Mouse (Mus musculus) hindbrain, embryonic 13.5 days (tissue): ENCODE data around the gene Pcgf2. TPM values are rescaled to one million over a fixed set of nuclear protein-coding genes. Genes with fewer than 3 reads are reported as not detected.

ENCODE experiments used
- ATAC-seq: fragments of 200-750 bp; cut with Nextera tagmentation; 2 replicates; pipeline ENCODE4 v1.8.0; 2017; ENCODE audit warnings: moderate TSS enrichment; ENCODE audit not compliant: low FRiP score
- H3K27ac ChIP-seq: fragments of 300-500 bp; sonication (generic); 2 replicates; pipeline ENCODE4 v1.5.1; 2015; ENCODE audit warnings: inconsistent platforms, mild to moderate bottlenecking, moderate library complexity
- H3K27me3 ChIP-seq: fragments of 300-500 bp; sonication (generic); 2 replicates; pipeline ENCODE4 v1.6.1; 2015; ENCODE audit warnings: mild to moderate bottlenecking, inconsistent platforms
- H3K36me3 ChIP-seq: fragments of 300-500 bp; sonication (generic); 2 replicates; pipeline ENCODE4 v1.6.1; 2015; ENCODE audit warnings: mild to moderate bottlenecking, inconsistent platforms
- H3K4me1 ChIP-seq: fragments of 300-500 bp; sonication (generic); replicated peaks from 2 replicates; pipeline ENCODE4 v1.6.1; 2015; ENCODE audit warnings: inconsistent platforms
- H3K4me2 ChIP-seq: fragments of 300-500 bp; sonication (generic); 2 replicates; pipeline ENCODE4 v1.6.1; 2015; ENCODE audit warnings: inconsistent platforms, mild to moderate bottlenecking, moderate library complexity
- H3K4me3 ChIP-seq: fragments of 300-500 bp; sonication (generic); 2 replicates; pipeline ENCODE4 v1.5.1; 2015; ENCODE audit warnings: mild to moderate bottlenecking, inconsistent platforms
- H3K9ac ChIP-seq: fragments of 300-500 bp; sonication (generic); 2 replicates; pipeline ENCODE4 v1.6.1; 2015; ENCODE audit warnings: mild to moderate bottlenecking, inconsistent platforms
- H3K9me3 ChIP-seq: fragments of 300-500 bp; sonication (generic); 2 replicates; pipeline ENCODE4 v1.6.1; 2016; ENCODE audit warnings: inconsistent platforms
- WGBS: fragments of 180-500 bp; shearing (Covaris S2); methylation state at CpG from one replicate; pipeline ENCODE4 v1.1.7; 2015; 5-methylcytosine and 5-hydroxymethylcytosine counted together
- polyA plus RNA-seq: library from polyadenylated mRNA; unstranded; fragments of >200 nt; fragmentation: Nextera tagmentation; extraction: Ambion mirVana; gene quantifications from 2 replicates; pipeline ENCODE4 v1.2.1, GENCODE M21; 2015

Gene Pcgf2
- polyA plus RNA-seq, 1 experiment from 2014 or later: 26.2 TPM

DNA sequence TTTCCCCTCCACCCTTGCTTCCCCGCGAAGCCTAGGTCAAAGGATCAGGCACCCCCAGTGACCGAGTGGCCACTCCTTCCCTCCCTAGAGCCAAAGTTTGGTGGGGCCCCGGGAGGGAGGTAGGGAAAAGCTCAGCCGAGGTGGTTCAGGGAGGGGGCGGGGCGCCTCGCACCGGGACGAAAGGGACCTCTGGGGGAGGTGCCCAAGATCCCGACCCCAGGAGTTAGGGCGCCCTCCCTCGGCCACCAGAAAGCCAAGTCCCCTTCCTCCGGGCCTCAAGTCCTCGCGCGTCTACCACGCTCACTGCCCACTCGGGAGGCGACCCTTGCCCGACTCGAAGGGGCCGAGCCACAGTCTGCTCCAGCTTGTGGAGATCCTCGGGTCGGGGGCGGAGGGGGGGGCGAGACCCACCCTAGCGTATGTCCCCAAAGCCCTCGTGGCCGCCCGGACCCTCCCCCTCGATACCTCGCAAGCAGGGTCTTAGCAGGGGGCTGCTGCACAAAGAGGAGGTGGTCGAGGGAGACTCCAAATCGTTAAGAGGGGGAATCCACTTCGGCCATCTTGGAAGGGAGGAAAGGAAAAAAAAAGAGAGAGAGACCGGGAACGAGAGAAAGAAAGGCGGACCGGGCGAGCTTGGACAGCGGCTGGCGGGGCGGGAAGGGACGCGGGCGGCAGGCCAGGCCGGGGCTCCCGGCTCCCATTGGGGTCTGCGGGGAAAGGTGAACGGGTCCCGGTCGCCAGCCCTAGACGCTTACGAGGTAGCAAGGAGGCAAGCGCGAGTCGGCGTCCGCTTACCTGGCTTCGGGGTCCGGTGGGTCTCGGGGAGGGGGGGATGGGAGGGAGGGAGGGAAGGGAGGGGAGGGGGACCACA lies 1.3 kb downstream of the Pcgf2 start:
- peaks cover 65% of the 10 kb centered on the region for H3K4me1 ChIP-seq
- no peak; the same call in 1 of the 2 replicates for ATAC-seq
- H3K9me3 ChIP-seq: no peaks in the 10 kb centered on the region
- peak overlapping the region; percentile 99 for H3K27ac ChIP-seq
- peak overlapping the region; percentile 97 for H3K9ac ChIP-seq
- H3K27me3 ChIP-seq: no peaks in the 10 kb centered on the region
- H3K4me3 ChIP-seq: peak overlapping the region; percentile 93
- H3K4me2 ChIP-seq: peak overlapping the region; percentile 89
- WGBS: under 1% methylated on average over 51 of the region's 63 CpGs
- H3K36me3 ChIP-seq: no peaks in the 10 kb centered on the region

DNA sequence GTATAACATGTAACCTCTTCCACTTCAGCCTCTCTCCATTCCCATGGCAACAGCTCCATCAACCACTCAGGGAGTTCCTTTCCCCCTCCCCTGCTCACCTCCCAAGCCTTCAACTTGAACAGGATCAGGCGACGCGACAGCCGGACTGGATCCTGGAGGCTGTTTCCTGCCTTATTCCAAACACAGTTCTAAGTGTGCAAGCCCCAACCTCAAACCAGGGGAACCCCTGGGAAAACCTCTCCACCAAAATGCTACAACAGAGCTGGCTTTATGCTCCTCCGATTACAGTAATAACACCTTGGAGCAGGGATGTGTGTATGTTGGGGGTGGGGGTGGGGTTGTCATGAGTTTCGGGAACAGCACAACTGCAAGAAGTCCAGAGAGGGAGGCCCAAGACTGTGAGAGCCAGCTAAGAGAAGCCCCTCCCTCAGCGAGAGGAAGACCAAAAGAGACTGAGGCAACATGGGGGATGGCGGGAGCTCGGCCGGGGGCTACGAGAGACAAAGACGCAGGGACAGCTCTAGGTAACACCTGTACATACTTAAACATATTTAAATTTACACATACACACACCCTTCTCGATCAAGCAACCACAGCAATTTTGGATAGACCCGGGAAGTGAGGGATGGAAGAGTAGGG lies 2.3 kb downstream of the Pcgf2 start:
- peak overlapping the region; percentile 89 for H3K4me2 ChIP-seq
- peak overlapping the region; percentile 99 for H3K27ac ChIP-seq
- no peak for ATAC-seq
- no peaks in the 10 kb centered on the region for H3K9me3 ChIP-seq
- peaks cover 3% of the 10 kb centered on the region for H3K36me3 ChIP-seq
- WGBS: 1% methylated on average over 14 of the region's 14 CpGs
- no peaks in the 10 kb centered on the region for H3K27me3 ChIP-seq
- peak overlapping the region; percentile 93 for H3K4me3 ChIP-seq
- H3K9ac ChIP-seq: peak overlapping the region; percentile 97
- H3K4me1 ChIP-seq: peaks cover 69% of the 10 kb centered on the region

DNA sequence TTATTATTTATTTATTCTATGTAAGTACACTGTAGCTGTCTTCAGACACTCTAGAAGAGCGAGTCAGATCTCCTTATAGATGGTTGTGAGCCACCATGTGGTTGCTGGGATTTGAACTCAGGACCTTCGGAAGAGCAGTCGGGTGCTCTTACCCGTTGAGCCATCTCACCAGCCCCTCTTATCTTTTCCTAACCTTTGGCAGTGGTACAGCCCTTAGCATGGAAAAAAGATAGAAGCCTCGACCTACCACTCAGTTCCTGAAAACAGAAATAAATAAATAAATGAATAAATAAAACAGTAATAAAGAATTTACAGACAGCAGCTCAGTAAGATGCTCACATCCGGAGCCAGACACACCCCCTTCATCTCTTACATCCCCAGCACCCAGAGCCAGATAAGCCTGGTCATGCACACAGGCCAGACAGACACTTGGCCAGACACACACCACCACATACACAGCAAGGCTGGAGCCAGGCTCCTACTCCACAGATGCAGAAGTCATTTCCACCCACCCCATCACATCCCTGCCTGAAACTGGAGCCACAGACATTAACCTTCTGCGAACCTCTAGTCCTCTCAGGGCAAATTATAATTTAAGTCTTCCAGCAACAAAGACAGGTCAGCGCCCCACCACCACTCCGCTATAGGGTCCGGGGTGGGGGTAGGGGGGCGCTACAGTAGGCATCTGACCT lies 3.0 kb downstream of the Pcgf2 start:
- Histone ChIP-seq H3K9ac (peak overlapping the region; percentile 97), H3K27me3 (no peaks in the 10 kb centered on the region), H3K4me3 (peak overlapping the region; percentile 93), H3K36me3 (peaks cover 10% of the 10 kb centered on the region), H3K27ac (peak overlapping the region; percentile 99), H3K4me1 (peaks cover 71% of the 10 kb centered on the region), H3K9me3 (no peaks in the 10 kb centered on the region), H3K4me2 (peak overlapping the region; percentile 89)
- ATAC-seq: no peak
- 53% methylated on average over 11 of the region's 11 CpGs for WGBS

DNA sequence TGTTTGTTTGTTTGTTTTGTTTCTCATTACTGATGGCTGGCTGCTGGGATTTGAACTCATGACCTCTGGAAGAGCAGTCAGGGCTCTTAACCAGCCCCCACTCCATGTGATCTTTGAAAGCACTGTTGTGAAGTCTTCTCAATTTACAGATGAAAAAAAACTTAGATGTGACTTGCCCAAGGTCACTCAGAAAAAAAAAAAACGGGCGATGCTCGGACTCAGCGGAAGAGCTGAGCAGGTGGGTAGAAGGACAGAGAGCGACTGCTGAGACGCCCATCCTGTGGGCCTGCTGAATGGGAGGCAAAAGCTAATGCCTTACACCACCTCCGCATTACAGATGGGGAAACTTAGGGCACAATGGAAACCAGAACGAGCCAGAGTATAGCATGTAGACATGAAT lies 3.6 kb downstream of the Pcgf2 start:
- Histone ChIP-seq H3K4me1 (peaks cover 65% of the 10 kb centered on the region), H3K4me2 (peak overlapping the region; percentile 89), H3K4me3 (peak overlapping the region; percentile 93), H3K27ac (peak overlapping the region; percentile 89), H3K27me3 (no peaks in the 10 kb centered on the region), H3K36me3 (peaks cover 17% of the 10 kb centered on the region), H3K9ac (peak overlapping the region; percentile 68; the same call in 1 of the 2 replicates), H3K9me3 (no peaks in the 10 kb centered on the region)
- 73% methylated on average over 8 of the region's 8 CpGs for WGBS
- ATAC-seq: no peak

DNA sequence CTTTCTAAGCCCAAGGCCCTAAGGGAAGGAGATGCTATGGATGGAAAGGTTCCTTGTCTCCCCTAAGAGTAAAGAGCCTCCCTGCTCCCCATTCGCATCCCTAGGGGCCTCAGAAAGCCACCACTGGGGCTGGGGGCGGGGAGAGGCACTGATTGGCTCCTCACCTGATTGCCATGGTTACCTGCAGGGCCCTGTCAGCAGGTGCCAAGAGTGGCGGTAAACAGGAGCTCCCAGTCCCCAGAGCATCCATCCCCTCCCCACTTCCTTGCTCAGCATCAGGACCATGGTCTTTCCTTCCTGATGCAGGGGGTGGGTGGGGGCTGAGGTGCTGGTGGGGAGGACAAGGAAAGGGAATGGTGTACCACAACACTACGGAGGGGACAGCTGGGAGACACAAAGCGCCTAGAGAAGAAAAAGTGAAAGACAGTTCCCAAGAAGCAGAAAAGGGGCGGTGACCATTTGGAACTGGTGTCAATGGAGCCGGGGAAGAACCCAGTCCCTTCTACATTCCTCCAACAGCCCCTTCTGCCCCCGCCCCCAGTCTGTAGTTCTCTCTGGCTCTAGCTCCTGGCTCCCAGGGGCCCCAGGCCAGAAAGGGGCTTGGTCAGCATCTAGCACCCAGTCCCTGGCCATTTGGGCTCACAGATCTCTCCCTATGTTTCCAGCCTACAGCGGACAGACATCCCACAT lies 4.4 kb downstream of the Pcgf2 start:
- Histone ChIP-seq H3K36me3 (peaks cover 25% of the 10 kb centered on the region), H3K4me2 (peak overlapping the region; percentile 89), H3K9ac (peak overlapping the region; percentile 68), H3K4me1 (peaks cover 57% of the 10 kb centered on the region), H3K27ac (peak overlapping the region; percentile 89), H3K27me3 (no peaks in the 10 kb centered on the region), H3K9me3 (no peaks in the 10 kb centered on the region), H3K4me3 (peak overlapping the region; percentile 93)
- 27% methylated on average over 9 of the region's 9 CpGs for WGBS
- ATAC-seq: no peak

DNA sequence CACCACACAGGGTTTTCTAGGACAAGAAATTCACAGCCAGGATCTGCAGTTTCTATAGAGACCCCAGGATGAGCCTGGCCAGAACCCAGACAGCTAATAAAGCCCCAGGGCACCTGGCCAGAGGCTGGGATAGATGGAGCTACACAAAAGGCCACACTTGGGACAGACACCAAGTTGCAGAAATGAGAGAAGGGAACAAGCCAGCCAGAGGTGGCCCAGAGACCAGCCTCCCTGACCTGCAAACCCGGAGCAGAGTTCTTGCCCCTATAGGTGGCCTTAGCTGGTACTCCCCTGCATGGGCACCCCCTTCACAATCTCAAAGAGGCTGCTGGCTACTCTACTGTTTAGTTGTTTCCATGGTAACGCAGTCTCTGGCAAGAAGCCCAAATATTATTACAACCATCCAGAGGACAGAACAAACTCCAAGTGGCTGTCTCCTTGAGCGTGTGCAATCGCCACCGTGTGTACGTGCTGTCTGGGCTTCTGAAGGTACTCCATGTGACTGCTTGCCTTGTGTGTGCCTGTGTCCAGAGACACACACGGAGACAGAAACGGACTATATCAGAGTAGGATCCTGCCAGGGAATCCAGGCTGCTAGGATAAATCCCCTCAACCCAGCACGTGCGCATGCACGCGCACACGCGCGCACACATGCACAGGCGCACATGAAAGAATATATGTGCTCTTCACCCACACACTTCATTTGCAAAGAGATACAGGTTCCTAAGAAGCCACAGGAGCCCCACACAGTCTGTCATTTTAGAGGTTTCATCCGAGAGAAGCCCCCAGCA lies 5.2 kb downstream of the Pcgf2 start:
- Histone ChIP-seq H3K4me1 (peaks cover 55% of the 10 kb centered on the region), H3K4me2 (peak overlapping the region; percentile 89), H3K9me3 (no peaks in the 10 kb centered on the region), H3K27ac (peak overlapping the region; percentile 89), H3K27me3 (no peaks in the 10 kb centered on the region), H3K4me3 (peak overlapping the region; percentile 93), H3K36me3 (peaks cover 32% of the 10 kb centered on the region), H3K9ac (peak overlapping the region; percentile 68)
- ATAC-seq: 0 out of 2 replicates have a peak, but pooled peaks have one; percentile 17
- WGBS: 47% methylated on average over 17 of the region's 17 CpGs

DNA sequence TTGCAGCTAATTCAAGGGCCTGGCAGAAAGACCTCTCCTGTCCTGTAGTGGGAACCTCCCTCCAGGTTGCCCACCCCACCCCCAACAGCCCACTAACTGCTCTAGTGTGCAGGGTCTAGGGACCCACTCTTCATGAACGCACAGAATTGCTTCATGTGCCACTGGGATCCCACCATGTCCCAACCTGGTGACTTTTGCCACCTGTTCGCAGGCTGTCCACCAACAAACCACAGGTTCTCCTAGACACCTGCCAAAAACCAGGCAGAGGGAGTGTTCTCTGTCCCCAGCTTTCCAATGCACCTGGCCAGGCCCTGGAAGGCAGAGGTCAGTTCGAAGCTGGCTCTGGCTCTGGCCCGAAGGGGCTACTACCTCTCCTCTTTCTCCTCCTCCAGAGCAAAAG lies 5.9 kb downstream of the Pcgf2 start:
- peak overlapping the region; percentile 93; the same call in 1 of the 2 replicates for H3K4me3 ChIP-seq

DNA sequence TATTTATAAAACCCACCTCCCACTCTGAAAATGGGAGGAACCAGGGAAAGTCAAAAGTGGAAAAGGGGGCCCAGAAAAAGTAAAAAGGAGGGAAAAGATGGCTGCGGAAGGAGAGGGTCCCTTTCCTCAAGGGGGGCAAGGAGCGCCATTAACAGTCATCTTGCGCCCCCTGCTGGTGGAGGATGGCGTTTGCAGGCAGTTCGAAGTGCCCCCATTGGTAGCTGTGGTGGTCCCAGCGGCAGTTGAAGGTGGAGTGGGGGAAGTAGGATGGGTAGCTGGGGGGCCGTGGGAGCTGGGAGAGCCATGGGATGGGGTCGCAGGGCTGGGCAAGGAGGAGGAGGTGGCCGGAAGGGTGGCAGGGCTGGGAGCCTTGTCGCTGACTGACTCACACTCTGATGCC lies 10.4 kb downstream of the Pcgf2 start:
- WGBS: 32% methylated on average over 10 of the region's 10 CpGs
- H3K36me3 ChIP-seq: peaks cover 57% of the 10 kb centered on the region
- H3K9ac ChIP-seq: no peak overlapping the region
- peak overlapping the region; percentile 40; the same call in 1 of the 2 replicates for H3K27ac ChIP-seq
- ATAC-seq: no peak
- no peak overlapping the region for H3K4me2 ChIP-seq
- no peaks in the 10 kb centered on the region for H3K9me3 ChIP-seq
- H3K4me1 ChIP-seq: peaks cover 45% of the 10 kb centered on the region
- no peaks in the 10 kb centered on the region for H3K27me3 ChIP-seq
- H3K4me3 ChIP-seq: no peak overlapping the region

More for the DNA sequence above, 5.9 kb downstream of the Pcgf2 start:
- H3K36me3 ChIP-seq: peaks cover 37% of the 10 kb centered on the region
- H3K9me3 ChIP-seq: no peaks in the 10 kb centered on the region
- H3K27ac ChIP-seq: peak overlapping the region; percentile 89
- no peaks in the 10 kb centered on the region for H3K27me3 ChIP-seq
- H3K9ac ChIP-seq: 0 out of 2 replicates have a peak overlapping the region, but pooled peaks have one; percentile 68
- peak overlapping the region; percentile 89 for H3K4me2 ChIP-seq
- WGBS: 80% methylated on average over 4 of the region's 4 CpGs
- ATAC-seq: no peak
- H3K4me1 ChIP-seq: peaks cover 55% of the 10 kb centered on the region

DNA sequence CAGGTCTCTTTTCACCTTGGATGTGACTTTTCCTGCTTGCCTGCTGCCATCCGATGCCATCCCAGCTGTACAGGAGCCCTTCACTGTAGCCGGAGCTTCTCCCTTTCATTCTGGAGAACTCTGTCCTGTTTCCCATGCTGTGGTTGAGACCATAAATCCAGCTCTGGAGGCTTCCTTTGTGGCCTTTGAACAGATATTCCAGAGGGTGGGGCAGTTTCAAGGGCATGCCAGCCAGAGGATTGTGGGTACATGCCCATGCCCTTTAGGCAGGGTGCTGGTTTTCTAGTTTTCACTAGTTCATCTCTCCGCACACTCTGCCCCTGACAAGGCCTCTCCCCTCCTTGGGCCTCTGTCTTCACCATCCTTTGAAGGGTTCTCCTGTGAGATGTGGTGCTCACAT lies 13.2 kb downstream of the Pcgf2 start:
- no peak overlapping the region for H3K4me3 ChIP-seq

DNA sequence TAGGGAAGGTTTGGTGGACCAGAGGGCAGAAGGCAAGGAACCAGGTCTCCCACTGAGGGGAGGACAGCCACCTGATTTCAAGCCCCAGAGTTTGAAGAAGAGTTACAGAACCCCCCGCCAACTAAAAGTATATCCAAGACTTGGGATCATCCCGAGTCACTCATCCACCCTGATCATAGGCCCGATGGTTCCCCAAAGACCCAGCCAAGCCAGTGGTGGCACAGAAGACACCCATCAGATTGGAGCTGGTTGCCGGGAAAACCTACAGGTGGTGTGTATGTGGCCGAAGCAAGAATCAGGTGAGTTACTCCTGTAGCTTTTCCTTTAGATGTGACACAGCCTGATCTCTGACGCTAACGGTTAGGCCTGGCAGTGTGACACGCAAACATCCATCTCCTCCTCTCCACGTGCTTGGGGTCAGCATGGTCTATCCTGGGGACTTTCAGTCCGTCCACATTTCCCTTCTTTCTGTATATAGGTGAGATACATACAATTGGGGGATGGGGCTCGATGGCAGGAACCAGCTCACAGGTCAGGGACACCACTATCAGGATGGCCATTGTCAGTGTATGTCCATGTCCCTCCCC lies 13.9 kb downstream of the Pcgf2 start:
- ATAC-seq: no peak
- Histone ChIP-seq H3K4me2 (peak overlapping the region; percentile 87), H3K9me3 (no peaks in the 10 kb centered on the region), H3K9ac (peak overlapping the region; percentile 73; the same call in 1 of the 2 replicates), H3K4me1 (peaks cover 26% of the 10 kb centered on the region), H3K27me3 (no peaks in the 10 kb centered on the region), H3K27ac (no peak overlapping the region), H3K4me3 (peak overlapping the region; percentile 44), H3K36me3 (peaks cover 56% of the 10 kb centered on the region)
- 74% methylated on average over 11 of the region's 11 CpGs for WGBS

More for the DNA sequence above, 13.2 kb downstream of the Pcgf2 start:
- Histone ChIP-seq H3K36me3 (peaks cover 56% of the 10 kb centered on the region), H3K4me1 (peaks cover 26% of the 10 kb centered on the region), H3K9me3 (no peaks in the 10 kb centered on the region), H3K4me2 (no peak overlapping the region), H3K27ac (0 out of 2 replicates have a peak overlapping the region, but pooled peaks have one; percentile 30), H3K27me3 (no peaks in the 10 kb centered on the region), H3K9ac (0 out of 2 replicates have a peak overlapping the region, but pooled peaks have one; percentile 39)
- 93% methylated on average over 3 of the region's 3 CpGs for WGBS
- ATAC-seq: no peak
